Mouse (Mus musculus) embryonic fibroblast, embryonic 13.5 days (primary cell): ENCODE results near the gene Tmem267.

Source experiments
- CTCF ChIP-seq: IDR thresholded peaks from 2 replicates; pipeline ENCODE4 v1.5.1; 2011; ENCODE audit warnings: mild to moderate bottlenecking, control low read depth, low read length, moderate library complexity, borderline replicate concordance; ENCODE audit not compliant: insufficient read depth
- POLR2A ChIP-seq: IDR thresholded peaks from 2 replicates; pipeline ENCODE4 v1.6.1; 2011; ENCODE audit warnings: low read depth, mild to moderate bottlenecking, control low read depth, low read length, moderate library complexity

DNA sequence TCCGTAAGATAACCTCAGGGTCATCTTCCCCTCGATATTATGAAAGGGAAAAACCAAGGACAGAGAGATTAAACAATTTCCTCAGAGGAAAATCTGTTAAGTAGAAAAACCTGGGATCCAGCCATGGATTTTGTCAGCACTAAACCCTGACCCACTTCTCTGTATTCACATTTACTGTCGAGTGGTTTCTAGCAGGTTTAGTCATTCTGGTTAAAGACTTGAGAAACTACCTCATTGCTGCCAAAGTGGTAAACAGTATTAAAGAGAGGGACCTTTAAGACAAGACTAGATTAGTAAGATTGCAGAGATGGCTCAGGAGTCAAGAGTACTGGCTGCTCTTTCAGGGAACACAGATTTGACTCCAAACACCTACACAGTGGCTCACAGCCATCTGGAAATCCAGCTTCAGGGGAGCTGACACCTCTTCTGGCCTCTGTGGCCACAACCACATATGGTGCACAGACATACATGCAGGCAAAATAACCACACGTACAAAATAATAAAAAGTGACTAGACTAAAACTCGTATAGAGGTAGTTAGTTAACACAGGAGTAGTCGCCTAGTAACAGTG, 169.1 kb downstream of the Tmem267 start:
- no peak for TF ChIP-seq POLR2A
- no peak for TF ChIP-seq CTCF
